Mouse (Mus musculus) ES-Bruce4 (cell line): ENCODE measurements at regions not wholly inside any gene's neighbourhood (a gene's known extent, or its start where the extent isn't known, plus 50 kb on each side); places are given as distances from the start of the nearest gene placed in this dataset.

ENCODE experiments used
- EP300 ChIP-seq: IDR thresholded peaks from 2 replicates; pipeline ENCODE4 v1.6.1; 2011; ENCODE audit warnings: low read depth, low read length; ENCODE audit not compliant: insufficient read depth
- POLR2A ChIP-seq: IDR thresholded peaks from one replicate; pipeline ENCODE4 v1.8.1; 2011; ENCODE audit warnings: low read length; ENCODE audit not compliant: insufficient read depth

GRCm38 (mm10) chr5:51888404-51888803 lies 301.9 kb downstream of the Dhx15 start:
- TF ChIP-seq POLR2A (no peak), EP300 (no peak)
